Mouse (Mus musculus): ENCODE results near the gene Smg6. TPM values are rescaled to one million over a fixed set of nuclear protein-coding genes. Genes with fewer than 3 reads are reported as not detected.

The Smg6 gene
- polyA plus RNA-seq, 1 experiment from 2014 or later: 10.6 TPM

DNA sequence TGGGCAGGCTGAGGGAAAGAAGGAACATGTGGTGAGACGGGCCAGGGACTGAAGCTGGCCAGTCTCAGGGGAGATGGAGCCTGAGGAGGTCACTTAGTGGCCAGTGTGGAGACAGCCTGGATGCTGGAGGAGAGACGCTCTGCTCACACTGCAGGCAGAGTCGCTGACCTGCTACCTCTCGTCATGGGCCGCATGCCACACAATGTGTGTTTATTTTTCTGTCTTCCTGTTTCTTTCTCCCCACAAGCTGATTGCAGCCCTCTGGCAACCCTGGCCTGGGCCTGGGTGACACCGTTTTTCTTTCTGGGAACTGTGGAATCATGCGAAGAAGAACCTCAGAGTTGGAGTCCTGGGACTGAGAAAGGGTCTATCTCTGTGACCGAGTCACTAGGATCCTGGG is 276.1 kb downstream of the Smg6 start:
- H3K27me3 ChIP-seq (ENCODE audit: control insufficient read depth, insufficient read depth, low read length): peaks cover 4% of the 10 kb centered on the region; the same call in 1 of the 2 replicates
- no peak overlapping the region; a peak in 1 of 4 replicates for H3K27ac ChIP-seq (replicated peaks in 1 of 2; ENCODE audit: control insufficient read depth in 1 of 2, insufficient read depth in 1 of 2, low read depth in 2 of 2, low read length in 2 of 2)
- peaks cover 19 to 44% of the 10 kb centered on the region in 2 experiments for H3K4me1 ChIP-seq (ENCODE audit: control insufficient read depth in 2 of 2, insufficient read depth in 2 of 2, low read length in 2 of 2)
- H3K9me3 ChIP-seq (ENCODE audit: control insufficient read depth, low read length): no peaks in the 10 kb centered on the region
- no peak overlapping the region for H3K4me3 ChIP-seq (ENCODE audit: control insufficient read depth in 1 of 2, insufficient read depth in 1 of 2, low read depth in 1 of 2, low read length in 2 of 2)
- ATAC-seq (ENCODE audit: insufficient number of reproducible peaks, insufficient read depth, low FRiP score, low read depth): no peak
- H3K9ac ChIP-seq (ENCODE audit: low read length): peak overlapping the region; percentile 16; the same call in 1 of the 2 replicates
- 64% methylated on average over 8 of the region's 8 CpGs for WGBS
- no peak overlapping the region for H3K4me2 ChIP-seq (ENCODE audit: low read length)
- H3K36me3 ChIP-seq (ENCODE audit: control insufficient read depth, insufficient read depth, low read length): no peaks in the 10 kb centered on the region

GRCm38 (mm10) chr11:75203926-75204325 is 278.3 kb downstream of the Smg6 start:
- Histone ChIP-seq H3K9me3 (ENCODE audit: control insufficient read depth, low read length) (no peaks in the 10 kb centered on the region), H3K9ac (ENCODE audit: low read length) (peak overlapping the region; percentile 21; the same call in 1 of the 2 replicates)

GRCm38 (mm10) chr11:75204472-75204871 is 278.8 kb downstream of the Smg6 start:
- no peak overlapping the region for H3K4me2 ChIP-seq (ENCODE audit: low read length)
- no peaks in the 10 kb centered on the region for H3K27me3 ChIP-seq (ENCODE audit: control insufficient read depth, insufficient read depth, low read length)
- H3K4me1 ChIP-seq (ENCODE audit: control insufficient read depth in 2 of 2, insufficient read depth in 2 of 2, low read length in 2 of 2): peaks cover 24 to 55% of the 10 kb centered on the region in 2 experiments
- H3K27ac ChIP-seq (replicated peaks in 1 of 2; ENCODE audit: control insufficient read depth in 1 of 2, insufficient read depth in 1 of 2, low read depth in 2 of 2, low read length in 2 of 2): peak overlapping the region in 1 of 2 experiments; percentile 21; a peak in 1 of 4 replicates
- peak overlapping the region; percentile 18 for H3K9ac ChIP-seq (ENCODE audit: low read length)
- H3K36me3 ChIP-seq (ENCODE audit: control insufficient read depth, insufficient read depth, low read length): no peaks in the 10 kb centered on the region
- no peak for ATAC-seq (ENCODE audit: insufficient number of reproducible peaks, insufficient read depth, low FRiP score, low read depth)
- 56% methylated on average over 9 of the region's 9 CpGs for WGBS
- H3K4me3 ChIP-seq (ENCODE audit: control insufficient read depth in 1 of 2, insufficient read depth in 1 of 2, low read depth in 1 of 2, low read length in 2 of 2): no peak overlapping the region
- H3K9me3 ChIP-seq (ENCODE audit: control insufficient read depth, low read length): no peaks in the 10 kb centered on the region

More at GRCm38 (mm10) chr11:75203926-75204325, 278.3 kb downstream of the Smg6 start:
- peak overlapping the region in 1 of 2 experiments; percentile 21; a peak in 1 of 4 replicates for H3K27ac ChIP-seq (replicated peaks in 1 of 2; ENCODE audit: control insufficient read depth in 1 of 2, insufficient read depth in 1 of 2, low read depth in 2 of 2, low read length in 2 of 2)
- H3K27me3 ChIP-seq (ENCODE audit: control insufficient read depth, insufficient read depth, low read length): no peaks in the 10 kb centered on the region
- 68% methylated on average over 4 of the region's 4 CpGs for WGBS
- no peak overlapping the region for H3K4me2 ChIP-seq (ENCODE audit: low read length)
- H3K4me3 ChIP-seq (ENCODE audit: control insufficient read depth in 1 of 2, insufficient read depth in 1 of 2, low read depth in 1 of 2, low read length in 2 of 2): no peak overlapping the region
- ATAC-seq (ENCODE audit: insufficient number of reproducible peaks, insufficient read depth, low FRiP score, low read depth): no peak
- peaks cover 20 to 51% of the 10 kb centered on the region in 2 experiments for H3K4me1 ChIP-seq (ENCODE audit: control insufficient read depth in 2 of 2, insufficient read depth in 2 of 2, low read length in 2 of 2)
- H3K36me3 ChIP-seq (ENCODE audit: control insufficient read depth, insufficient read depth, low read length): no peaks in the 10 kb centered on the region

DNA sequence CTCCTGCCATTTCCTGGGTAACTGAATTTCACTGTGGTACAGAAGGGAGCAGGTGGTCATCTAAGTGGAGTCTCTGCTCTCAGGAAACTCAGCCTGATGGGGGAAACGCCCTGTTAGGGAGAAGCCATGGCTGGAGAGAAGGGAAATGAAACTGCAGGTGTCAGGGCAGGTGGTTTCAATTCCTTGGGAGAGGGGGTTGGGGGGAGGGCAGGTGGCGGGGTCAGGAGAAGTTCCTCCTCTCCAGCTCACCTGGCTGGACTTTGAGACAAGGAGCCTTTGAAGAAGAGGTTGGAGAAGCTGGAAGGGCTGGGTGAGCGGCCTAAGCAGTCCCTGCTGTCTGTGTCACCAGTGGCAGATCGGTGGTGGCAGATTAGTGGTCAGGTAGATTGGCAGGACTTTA is 280.7 kb downstream of the Smg6 start:
- ATAC-seq (ENCODE audit: insufficient number of reproducible peaks, insufficient read depth, low FRiP score, low read depth): no peak

DNA sequence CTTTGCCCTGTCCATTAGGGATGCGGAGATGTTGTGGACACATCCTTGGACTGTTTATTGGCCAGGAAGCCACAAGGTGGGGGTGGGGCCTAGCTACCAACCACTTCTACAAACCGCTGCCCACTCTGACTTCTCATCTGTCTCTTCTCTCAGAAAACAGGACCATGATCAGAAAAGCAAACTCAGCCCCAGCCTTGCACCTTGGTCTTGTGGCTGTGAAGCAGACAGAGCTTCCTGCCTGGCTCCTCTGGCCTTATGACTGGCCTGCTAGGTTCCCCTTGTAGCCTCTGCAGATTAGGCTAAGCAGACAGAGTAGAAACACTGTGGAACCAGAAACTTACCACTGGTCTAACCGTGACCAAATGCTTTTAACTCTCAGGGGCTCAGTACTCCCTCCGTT is 283.7 kb downstream of the Smg6 start:
- Histone ChIP-seq H3K9ac (ENCODE audit: low read length) (0 out of 2 replicates have a peak overlapping the region, but pooled peaks have one; percentile 5), H3K36me3 (ENCODE audit: control insufficient read depth, insufficient read depth, low read length) (no peaks in the 10 kb centered on the region), H3K27me3 (ENCODE audit: control insufficient read depth, insufficient read depth, low read length) (no peaks in the 10 kb centered on the region), H3K9me3 (ENCODE audit: control insufficient read depth, low read length) (no peaks in the 10 kb centered on the region), H3K4me3 (ENCODE audit: control insufficient read depth in 1 of 2, insufficient read depth in 1 of 2, low read depth in 1 of 2, low read length in 2 of 2) (no peak overlapping the region), H3K27ac (replicated peaks in 1 of 2; ENCODE audit: control insufficient read depth in 1 of 2, insufficient read depth in 1 of 2, low read depth in 2 of 2, low read length in 2 of 2) (peak overlapping the region; percentile 16 to 41; a peak in 1 of 4 replicates), H3K4me1 (ENCODE audit: control insufficient read depth in 2 of 2, insufficient read depth in 2 of 2, low read length in 2 of 2) (peaks cover 30 to 61% of the 10 kb centered on the region in 2 experiments), H3K4me2 (ENCODE audit: low read length) (no peak overlapping the region)
- ATAC-seq (ENCODE audit: insufficient number of reproducible peaks, insufficient read depth, low FRiP score, low read depth): no peak
- WGBS: 75% methylated on average over 4 of the region's 4 CpGs

More for the DNA sequence above, 280.7 kb downstream of the Smg6 start:
- H3K4me1 ChIP-seq (ENCODE audit: control insufficient read depth in 2 of 2, insufficient read depth in 2 of 2, low read length in 2 of 2): peaks cover 27 to 57% of the 10 kb centered on the region in 2 experiments
- H3K36me3 ChIP-seq (ENCODE audit: control insufficient read depth, insufficient read depth, low read length): no peaks in the 10 kb centered on the region
- no peaks in the 10 kb centered on the region for H3K9me3 ChIP-seq (ENCODE audit: control insufficient read depth, low read length)
- no peak overlapping the region for H3K9ac ChIP-seq (ENCODE audit: low read length)
- no peak overlapping the region for H3K27ac ChIP-seq (replicated peaks in 1 of 2; ENCODE audit: control insufficient read depth in 1 of 2, insufficient read depth in 1 of 2, low read depth in 2 of 2, low read length in 2 of 2)
- no peak overlapping the region for H3K4me2 ChIP-seq (ENCODE audit: low read length)
- WGBS: 92% methylated on average over 4 of the region's 4 CpGs
- no peaks in the 10 kb centered on the region for H3K27me3 ChIP-seq (ENCODE audit: control insufficient read depth, insufficient read depth, low read length)
- no peak overlapping the region for H3K4me3 ChIP-seq (ENCODE audit: control insufficient read depth in 1 of 2, insufficient read depth in 1 of 2, low read depth in 1 of 2, low read length in 2 of 2)

- Histone ChIP-seq H3K27ac (replicated peaks in 1 of 2; ENCODE audit: control insufficient read depth in 1 of 2, insufficient read depth in 1 of 2, low read depth in 2 of 2, low read length in 2 of 2) (0 out of 4 replicates have a peak overlapping the region, but pooled peaks of 1 of the 2 experiments have one; percentile 41), H3K4me3 (ENCODE audit: control insufficient read depth in 1 of 2, insufficient read depth in 1 of 2, low read depth in 1 of 2, low read length in 2 of 2) (no peak overlapping the region), H3K4me2 (ENCODE audit: low read length) (no peak overlapping the region), H3K9ac (ENCODE audit: low read length) (0 out of 2 replicates have a peak overlapping the region, but pooled peaks have one; percentile 5), H3K4me1 (ENCODE audit: control insufficient read depth in 2 of 2, insufficient read depth in 2 of 2, low read length in 2 of 2) (peaks cover 28 to 61% of the 10 kb centered on the region in 2 experiments), H3K36me3 (ENCODE audit: control insufficient read depth, insufficient read depth, low read length) (no peaks in the 10 kb centered on the region), H3K9me3 (ENCODE audit: control insufficient read depth, low read length) (no peaks in the 10 kb centered on the region), H3K27me3 (ENCODE audit: control insufficient read depth, insufficient read depth, low read length) (no peaks in the 10 kb centered on the region)
- 79% methylated on average over 4 of the region's 4 CpGs for WGBS
- no peak for ATAC-seq (ENCODE audit: insufficient number of reproducible peaks, insufficient read depth, low FRiP score, low read depth)
These were observed 284.5 kb downstream of the Smg6 start for GRCm38 (mm10) chr11:75210093-75210492.

DNA sequence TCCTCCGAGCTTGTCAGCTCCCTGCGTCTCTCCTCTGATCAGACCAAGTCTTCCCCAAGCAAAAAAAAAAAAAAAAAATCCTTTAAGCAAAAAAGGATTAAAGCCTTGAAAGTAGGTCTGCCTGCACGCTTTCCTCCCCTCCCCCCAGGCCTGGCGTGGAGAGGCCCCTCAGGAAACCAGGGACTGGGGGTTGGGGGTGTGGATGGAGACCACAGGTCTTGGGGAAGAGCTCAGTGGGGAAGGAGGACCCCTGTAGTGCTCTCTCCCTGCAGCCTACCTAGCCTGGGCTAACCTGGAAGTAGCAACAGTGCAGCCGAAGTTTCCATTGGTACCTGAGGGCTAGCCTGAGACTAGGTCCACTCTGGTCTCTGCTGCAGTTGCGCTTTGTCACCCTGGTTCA is 285.1 kb downstream of the Smg6 start:
- Histone ChIP-seq H3K27me3 (ENCODE audit: control insufficient read depth, insufficient read depth, low read length) (no peaks in the 10 kb centered on the region), H3K27ac (replicated peaks in 1 of 2; ENCODE audit: control insufficient read depth in 1 of 2, insufficient read depth in 1 of 2, low read depth in 2 of 2, low read length in 2 of 2) (peak overlapping the region in 1 of 2 experiments; percentile 99; a peak in 2 of 4 replicates), H3K4me1 (ENCODE audit: control insufficient read depth in 2 of 2, insufficient read depth in 2 of 2, low read length in 2 of 2) (peaks cover 33 to 67% of the 10 kb centered on the region in 2 experiments), H3K9ac (ENCODE audit: low read length) (no peak overlapping the region), H3K4me3 (ENCODE audit: control insufficient read depth in 1 of 2, insufficient read depth in 1 of 2, low read depth in 1 of 2, low read length in 2 of 2) (no peak overlapping the region), H3K36me3 (ENCODE audit: control insufficient read depth, insufficient read depth, low read length) (no peaks in the 10 kb centered on the region), H3K4me2 (ENCODE audit: low read length) (no peak overlapping the region), H3K9me3 (ENCODE audit: control insufficient read depth, low read length) (no peaks in the 10 kb centered on the region)
- WGBS: 73% methylated on average over 6 of the region's 6 CpGs
- ATAC-seq (ENCODE audit: insufficient number of reproducible peaks, insufficient read depth, low FRiP score, low read depth): no peak

All from heart, embryonic 14.5 days (tissue).